Mouse (Mus musculus): ENCODE data around the gene Cox7b2.

Gene Cox7b2

GRCm38 (mm10) chr5:71548079-71548478 lies at the start of gene Cox7b2:
Gene Cox7b2 (minus strand): TSS chr5:71548205.
- in situ Hi-C loops (cut with MseI, MboI): loop anchor here in 1 of 2 experiments (25.0 kb wide), 1 partner anchor 539 kb away; no protein-coding TSS in a partner anchor

- in situ Hi-C loops (cut with MseI, MboI): no loop called here
These were observed 47.3 kb upstream of the Cox7b2 start for GRCm38 (mm10) chr5:71595321-71595720.

GRCm38 (mm10) chr5:71593745-71594255 lies 45.8 kb upstream of the Cox7b2 start:
- in situ Hi-C loops (cut with MseI, MboI): no loop called here

GRCm38 (mm10) chr5:71571646-71572237 lies 23.7 kb upstream of the Cox7b2 start:
- in situ Hi-C loops (cut with MseI, MboI): no loop called here

- in situ Hi-C loops (cut with MseI, MboI): loop anchor here in 1 of 2 experiments (25.0 kb wide), 1 partner anchor 542 kb away; no protein-coding TSS in a partner anchor
These were observed 2.5 kb downstream of the Cox7b2 start for GRCm38 (mm10) chr5:71545554-71545953.

GRCm38 (mm10) chr5:71525486-71525885 lies 22.5 kb downstream of the Cox7b2 start:
- in situ Hi-C loops (cut with MseI, MboI): loop anchor here in 1 of 2 experiments (25.0 kb wide), 1 partner anchor 562 kb away; no protein-coding TSS in a partner anchor

- in situ Hi-C loops (cut with MseI, MboI): no loop called here
These were observed 45.8 kb downstream of the Cox7b2 start for GRCm38 (mm10) chr5:71502058-71502678.

- in situ Hi-C loops (cut with MseI, MboI): no loop called here
These were observed 52.4 kb downstream of the Cox7b2 start for GRCm38 (mm10) chr5:71495621-71496020.

- in situ Hi-C loops (cut with MseI, MboI): no loop called here
These were observed 91.0 kb downstream of the Cox7b2 start for GRCm38 (mm10) chr5:71456957-71457356.

- in situ Hi-C loops (cut with MseI, MboI): no loop called here
These were observed 107.8 kb downstream of the Cox7b2 start for GRCm38 (mm10) chr5:71440174-71440573.

Measured in mouse trophoblast stem cell (cell line).